Mouse (Mus musculus) hindbrain, embryonic 12.5 days (tissue): Measurements from ENCODE around the gene Lrrc74b. TPM values are rescaled to one million over a fixed set of nuclear protein-coding genes. Genes with fewer than 3 reads are reported as not detected.

Experiments
- ATAC-seq: fragments of 200-750 bp; cut with Nextera tagmentation; 2 replicates; pipeline ENCODE4 v1.8.0; 2017; ENCODE audit warnings: moderate TSS enrichment; ENCODE audit not compliant: low FRiP score
- H3K27ac ChIP-seq: fragments of 300-500 bp; sonication (generic); 2 replicates; pipeline ENCODE4 v1.5.1; 2016; ENCODE audit warnings: mild to moderate bottlenecking
- H3K27me3 ChIP-seq: fragments of 300-500 bp; sonication (generic); 2 replicates; pipeline ENCODE4 v1.6.1; 2016; ENCODE audit warnings: mild to moderate bottlenecking
- H3K36me3 ChIP-seq: fragments of 300-500 bp; sonication (generic); 2 replicates; pipeline ENCODE4 v1.6.1; 2016; ENCODE audit warnings: mild to moderate bottlenecking
- H3K4me1 ChIP-seq: fragments of 300-500 bp; sonication (generic); 2 replicates; pipeline ENCODE4 v1.6.1; 2016
- H3K4me2 ChIP-seq: fragments of 300-500 bp; sonication (generic); replicated peaks from 2 replicates; pipeline ENCODE4 v1.6.1; 2016; ENCODE audit warnings: mild to moderate bottlenecking
- H3K4me3 ChIP-seq: fragments of 300-500 bp; sonication (generic); 2 replicates; pipeline ENCODE4 v1.5.1; 2016; ENCODE audit warnings: mild to moderate bottlenecking
- H3K9ac ChIP-seq: fragments of 300-500 bp; sonication (generic); 2 replicates; pipeline ENCODE4 v1.6.1; 2016; ENCODE audit warnings: mild to moderate bottlenecking, moderate library complexity
- H3K9me3 ChIP-seq: fragments of 300-500 bp; sonication (generic); replicated peaks from 2 replicates; pipeline ENCODE4 v1.6.1; 2016; ENCODE audit warnings: mild to moderate bottlenecking
- WGBS: fragments of 180-500 bp; shearing (Covaris S2); methylation state at CpG from one replicate; pipeline ENCODE4 v1.1.7; 2016; 5-methylcytosine and 5-hydroxymethylcytosine counted together
- polyA plus RNA-seq: library from polyadenylated mRNA; unstranded; fragments of >200 nt; fragmentation: Nextera tagmentation; extraction: Ambion mirVana; gene quantifications from 2 replicates; pipeline ENCODE4 v1.2.1, GENCODE M21; 2016

Gene Lrrc74b
- 1.1 and 1.3 TPM in 2 replicates for polyA plus RNA-seq

- Histone ChIP-seq H3K36me3 (no peaks in the 10 kb centered on the region), H3K9me3 (no peaks in the 10 kb centered on the region), H3K27ac (peak within 1 kb of the TSS; percentile 45), H3K4me2 (peak within 1 kb of the TSS; percentile 46), H3K9ac (0 out of 2 replicates have a peak within 1 kb of the TSS, but pooled peaks have one; percentile 9), H3K4me3 (peak within 1 kb of the TSS; percentile 16), H3K4me1 (peaks cover 35% of the 10 kb centered on the region), H3K27me3 (peaks cover 19% of the 10 kb centered on the region)
- ATAC-seq, result peak; percentile 38; the same call in 1 of the 2 replicates
- under 1% methylated on average over 22 of the region's 22 CpGs for WGBS
Observed at GRCm38 (mm10) chr16:17561128-17561750, at the start of gene Lrrc74b. Gene Lrrc74b (minus strand): TSS chr16:17561247.

- no peaks in the 10 kb centered on the region for H3K9me3 ChIP-seq
- no peak overlapping the region for H3K4me2 ChIP-seq
- WGBS, result 74% methylated on average over 5 of the region's 5 CpGs
- H3K27ac ChIP-seq, result no peak overlapping the region
- no peak for ATAC-seq
- no peaks in the 10 kb centered on the region for H3K4me1 ChIP-seq
- H3K4me3 ChIP-seq, result no peak overlapping the region
- H3K36me3 ChIP-seq, result no peaks in the 10 kb centered on the region
- H3K9ac ChIP-seq, result no peak overlapping the region
- no peaks in the 10 kb centered on the region for H3K27me3 ChIP-seq
Observed at GRCm38 (mm10) chr16:17605684-17606083, 44.6 kb upstream of the Lrrc74b start.

- no peaks in the 10 kb centered on the region for H3K36me3 ChIP-seq
- H3K4me3 ChIP-seq, result no peak overlapping the region
- no peak for ATAC-seq
- no peaks in the 10 kb centered on the region for H3K9me3 ChIP-seq
- WGBS, result 57% methylated on average over 4 of the region's 4 CpGs
- no peak overlapping the region for H3K9ac ChIP-seq
- H3K4me2 ChIP-seq, result no peak overlapping the region
- H3K27ac ChIP-seq, result no peak overlapping the region
- H3K4me1 ChIP-seq, result no peaks in the 10 kb centered on the region
- no peaks in the 10 kb centered on the region for H3K27me3 ChIP-seq
Observed at GRCm38 (mm10) chr16:17604941-17605340, 43.9 kb upstream of the Lrrc74b start.

- no peaks in the 10 kb centered on the region for H3K27me3 ChIP-seq
- H3K4me1 ChIP-seq, result no peaks in the 10 kb centered on the region
- H3K9me3 ChIP-seq, result no peaks in the 10 kb centered on the region
- no peak overlapping the region for H3K9ac ChIP-seq
- ATAC-seq, result no peak
- H3K4me3 ChIP-seq, result no peak overlapping the region
- H3K4me2 ChIP-seq, result no peak overlapping the region
- H3K36me3 ChIP-seq, result no peaks in the 10 kb centered on the region
- no peak overlapping the region for H3K27ac ChIP-seq
- 75% methylated on average over 3 of the region's 3 CpGs for WGBS
Observed at GRCm38 (mm10) chr16:17600944-17601562, 40.0 kb upstream of the Lrrc74b start.

GRCm38 (mm10) chr16:17590731-17591130, 29.7 kb upstream of the Lrrc74b start:
- Histone ChIP-seq H3K4me1 (no peaks in the 10 kb centered on the region), H3K4me3 (no peak overlapping the region), H3K27ac (no peak overlapping the region), H3K4me2 (no peak overlapping the region), H3K9ac (no peak overlapping the region), H3K9me3 (no peaks in the 10 kb centered on the region), H3K27me3 (no peaks in the 10 kb centered on the region), H3K36me3 (no peaks in the 10 kb centered on the region)
- no peak for ATAC-seq
- WGBS, result 29% methylated on average over 2 of the region's 2 CpGs

GRCm38 (mm10) chr16:17584555-17584954, 23.5 kb upstream of the Lrrc74b start:
- Histone ChIP-seq H3K9me3 (no peaks in the 10 kb centered on the region), H3K4me3 (no peak overlapping the region), H3K36me3 (no peaks in the 10 kb centered on the region), H3K9ac (no peak overlapping the region), H3K27me3 (0 out of 2 replicates have a peak, but pooled peaks cover 4% of the 10 kb centered on the region), H3K4me1 (no peaks in the 10 kb centered on the region), H3K4me2 (no peak overlapping the region), H3K27ac (no peak overlapping the region)
- WGBS, result 84% methylated on average over 7 of the region's 7 CpGs
- ATAC-seq, result no peak

GRCm38 (mm10) chr16:17583064-17583463, 22.0 kb upstream of the Lrrc74b start, which contains the start of gene Slc7a4:
Gene Slc7a4 (minus strand): TSS chr16:17583214.
- Histone ChIP-seq H3K36me3 (no peaks in the 10 kb centered on the region), H3K9ac (no peak within 1 kb of the TSS), H3K27me3 (peaks cover 8% of the 10 kb centered on the region; the same call in 1 of the 2 replicates), H3K4me1 (no peaks in the 10 kb centered on the region), H3K4me3 (no peak within 1 kb of the TSS), H3K9me3 (no peaks in the 10 kb centered on the region), H3K4me2 (no peak within 1 kb of the TSS), H3K27ac (no peak within 1 kb of the TSS)
- no peak for ATAC-seq
- 17% methylated on average over 8 of the region's 8 CpGs for WGBS

- Histone ChIP-seq H3K9ac (peak overlapping the region; percentile 67), H3K27ac (no peak overlapping the region), H3K9me3 (no peaks in the 10 kb centered on the region), H3K36me3 (no peaks in the 10 kb centered on the region), H3K4me3 (peak overlapping the region; percentile 50), H3K27me3 (peaks cover 43% of the 10 kb centered on the region), H3K4me1 (peaks cover 12% of the 10 kb centered on the region), H3K4me2 (peak overlapping the region; percentile 76)
- ATAC-seq, result no peak; the same call in 1 of the 2 replicates
- WGBS, result 12% methylated on average over 8 of the region's 8 CpGs
Observed at GRCm38 (mm10) chr16:17576825-17577215, 15.8 kb upstream of the Lrrc74b start.

GRCm38 (mm10) chr16:17575870-17576824, 15.1 kb upstream of the Lrrc74b start:
- H3K4me2 ChIP-seq, result peak overlapping the region; percentile 76
- H3K27me3 ChIP-seq, result peaks cover 43% of the 10 kb centered on the region
- no peaks in the 10 kb centered on the region for H3K9me3 ChIP-seq
- ATAC-seq, result peak; percentile 68
- no peaks in the 10 kb centered on the region for H3K36me3 ChIP-seq
- peak overlapping the region; percentile 50 for H3K4me3 ChIP-seq
- no peak overlapping the region for H3K27ac ChIP-seq
- peaks cover 12% of the 10 kb centered on the region for H3K4me1 ChIP-seq
- peak overlapping the region; percentile 67 for H3K9ac ChIP-seq
- WGBS, result 13% methylated on average over 45 of the region's 45 CpGs

- Histone ChIP-seq H3K9me3 (no peaks in the 10 kb centered on the region), H3K36me3 (no peaks in the 10 kb centered on the region), H3K4me2 (no peak overlapping the region), H3K4me3 (no peak overlapping the region), H3K27ac (no peak overlapping the region), H3K9ac (0 out of 2 replicates have a peak overlapping the region, but pooled peaks have one; percentile 2), H3K27me3 (peaks cover 12% of the 10 kb centered on the region), H3K4me1 (peaks cover 9% of the 10 kb centered on the region)
- no peak for ATAC-seq
- 33% methylated on average over 4 of the region's 4 CpGs for WGBS
Observed at GRCm38 (mm10) chr16:17566186-17566585, 5.1 kb upstream of the Lrrc74b start.

- WGBS, result 63% methylated on average over 3 of the region's 3 CpGs
- ATAC-seq, result no peak
- Histone ChIP-seq H3K9me3 (no peaks in the 10 kb centered on the region), H3K4me2 (no peak overlapping the region), H3K36me3 (no peaks in the 10 kb centered on the region), H3K4me3 (no peak overlapping the region), H3K9ac (no peak overlapping the region), H3K4me1 (peaks cover 20% of the 10 kb centered on the region), H3K27me3 (peaks cover 23% of the 10 kb centered on the region), H3K27ac (no peak overlapping the region)
Observed at GRCm38 (mm10) chr16:17564771-17565170, 3.7 kb upstream of the Lrrc74b start.

GRCm38 (mm10) chr16:17564221-17564620, 3.2 kb upstream of the Lrrc74b start:
- peaks cover 22% of the 10 kb centered on the region for H3K4me1 ChIP-seq
- H3K9me3 ChIP-seq, result no peaks in the 10 kb centered on the region
- no peaks in the 10 kb centered on the region for H3K36me3 ChIP-seq
- WGBS, result 80% methylated on average over 2 of the region's 2 CpGs
- H3K9ac ChIP-seq, result no peak overlapping the region
- peaks cover 23% of the 10 kb centered on the region for H3K27me3 ChIP-seq
- no peak overlapping the region for H3K27ac ChIP-seq
- ATAC-seq, result no peak
- H3K4me2 ChIP-seq, result no peak overlapping the region
- no peak overlapping the region for H3K4me3 ChIP-seq
